Mouse (Mus musculus) hindbrain, embryonic 15.5 days (tissue): ENCODE data around the gene Dbx2. TPM values are rescaled to one million over a fixed set of nuclear protein-coding genes. Genes with fewer than 3 reads are reported as not detected.

Experiments
- ATAC-seq: fragments of 200-750 bp; cut with Nextera tagmentation; 2 replicates; pipeline ENCODE4 v1.8.0; 2017; ENCODE audit warnings: low read depth, moderate number of reproducible peaks, moderate TSS enrichment; ENCODE audit not compliant: low FRiP score
- H3K27ac ChIP-seq: fragments of 300-500 bp; sonication (generic); replicated peaks from 2 replicates; pipeline ENCODE4 v1.5.1; 2015; ENCODE audit warnings: mild to moderate bottlenecking, inconsistent platforms
- H3K27me3 ChIP-seq: fragments of 300-500 bp; sonication (generic); 2 replicates; pipeline ENCODE4 v1.6.1; 2015; ENCODE audit warnings: control low read depth, inconsistent platforms
- H3K36me3 ChIP-seq: fragments of 300-500 bp; sonication (generic); 2 replicates; pipeline ENCODE4 v1.6.1; 2015; ENCODE audit warnings: control low read depth, inconsistent platforms
- H3K4me1 ChIP-seq: fragments of 300-500 bp; sonication (generic); replicated peaks from 2 replicates; pipeline ENCODE4 v1.6.1; 2015; ENCODE audit warnings: control low read depth, inconsistent platforms
- H3K4me2 ChIP-seq: fragments of 300-500 bp; sonication (generic); 2 replicates; pipeline ENCODE4 v1.6.1; 2015; ENCODE audit warnings: moderate library complexity, mild to moderate bottlenecking, inconsistent platforms
- H3K4me3 ChIP-seq: fragments of 300-500 bp; sonication (generic); 2 replicates; pipeline ENCODE4 v1.5.1; 2015; ENCODE audit warnings: mild to moderate bottlenecking, inconsistent platforms
- H3K9ac ChIP-seq: fragments of 300-500 bp; sonication (generic); 2 replicates; pipeline ENCODE4 v1.6.1; 2015; ENCODE audit warnings: inconsistent platforms
- H3K9me3 ChIP-seq: fragments of 300-500 bp; sonication (generic); 2 replicates; pipeline ENCODE4 v1.6.1; 2016; ENCODE audit warnings: control low read depth, inconsistent platforms
- WGBS: fragments of 180-500 bp; shearing (Covaris S2); methylation state at CpG from one replicate; pipeline ENCODE4 v1.1.7; 2015; 5-methylcytosine and 5-hydroxymethylcytosine counted together
- polyA plus RNA-seq: library from polyadenylated mRNA; unstranded; fragments of >200 nt; fragmentation: Nextera tagmentation; extraction: Ambion mirVana; gene quantifications from 2 replicates; pipeline ENCODE4 v1.2.1, GENCODE M21; 2015

The Dbx2 gene
- 10.7 and 12.9 TPM in 2 replicates for polyA plus RNA-seq

DNA sequence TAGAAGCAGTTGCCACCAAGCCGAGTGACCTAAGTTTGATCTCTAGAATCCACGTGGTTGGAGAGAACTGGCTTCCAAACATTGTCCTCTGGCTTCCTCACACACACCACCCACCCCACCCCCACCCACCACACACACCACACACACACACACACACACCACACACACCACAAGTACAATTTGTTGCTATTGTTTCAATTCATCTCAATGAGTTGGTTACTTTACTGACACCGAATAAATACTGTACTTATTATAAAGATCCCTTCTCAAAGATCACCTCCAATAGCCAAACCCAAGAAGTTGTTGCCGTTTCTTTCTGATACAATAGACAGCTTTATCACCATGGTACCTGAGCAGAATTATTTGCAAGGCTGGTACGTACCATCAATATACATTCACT, at the start of gene Dbx2:
TSS of gene Dbx2 (minus strand) at position 101 of the 400 bp plus-strand sequence.
- no peak for ATAC-seq
- WGBS = 87% methylated on average over 5 of the region's 5 CpGs
- peak within 1 kb of the TSS; percentile 40 for H3K4me3 ChIP-seq

GRCm38 (mm10) chr15:95702206-95702605, 46.4 kb upstream of the Dbx2 start:
- Histone ChIP-seq H3K9me3 (no peaks in the 10 kb centered on the region), H3K4me3 (no peak overlapping the region), H3K4me2 (no peak overlapping the region), H3K27me3 (peaks cover 40% of the 10 kb centered on the region), H3K4me1 (peaks cover 16% of the 10 kb centered on the region), H3K9ac (no peak overlapping the region), H3K36me3 (no peaks in the 10 kb centered on the region), H3K27ac (no peak overlapping the region)
- 12% methylated on average over 9 of the region's 9 CpGs for WGBS
- no peak for ATAC-seq

More for the DNA sequence above, at the start of gene Dbx2:
- Histone ChIP-seq H3K9me3 (no peaks in the 10 kb centered on the region), H3K27me3 (peaks cover 67% of the 10 kb centered on the region), H3K4me2 (peak within 1 kb of the TSS; percentile 78), H3K9ac (no peak within 1 kb of the TSS), H3K27ac (no peak within 1 kb of the TSS), H3K36me3 (no peaks in the 10 kb centered on the region), H3K4me1 (peaks cover 14% of the 10 kb centered on the region)

DNA sequence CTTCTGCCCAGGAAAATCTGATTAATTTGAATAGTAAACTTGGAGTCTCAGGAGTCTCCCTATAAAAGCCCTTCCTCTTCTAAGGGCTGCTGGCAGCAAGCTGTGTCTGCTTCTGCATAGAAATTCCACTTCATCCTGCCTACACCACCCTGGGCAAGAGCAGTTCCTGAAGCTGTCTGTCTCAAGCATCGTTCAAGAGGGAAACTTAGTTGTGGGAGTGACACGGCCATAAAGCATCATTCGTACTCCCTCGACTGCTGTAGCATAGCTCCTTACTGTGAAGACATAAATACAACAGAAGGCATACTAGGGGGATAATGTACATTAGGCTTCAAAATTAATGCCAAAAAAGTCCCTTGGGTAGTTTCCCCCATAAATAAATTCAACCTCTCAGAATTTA, 45.8 kb upstream of the Dbx2 start:
- ATAC-seq = no peak
- Histone ChIP-seq H3K27me3 (peaks cover 40% of the 10 kb centered on the region), H3K36me3 (no peaks in the 10 kb centered on the region), H3K9me3 (no peaks in the 10 kb centered on the region), H3K9ac (no peak overlapping the region), H3K4me2 (no peak overlapping the region), H3K27ac (no peak overlapping the region), H3K4me3 (no peak overlapping the region), H3K4me1 (peaks cover 16% of the 10 kb centered on the region)
- WGBS = 16% methylated on average over 4 of the region's 4 CpGs

GRCm38 (mm10) chr15:95699371-95699770, 43.6 kb upstream of the Dbx2 start:
- Histone ChIP-seq H3K27me3 (peaks cover 50% of the 10 kb centered on the region), H3K4me2 (no peak overlapping the region), H3K4me3 (no peak overlapping the region), H3K9ac (no peak overlapping the region), H3K27ac (no peak overlapping the region), H3K36me3 (no peaks in the 10 kb centered on the region), H3K4me1 (peaks cover 16% of the 10 kb centered on the region), H3K9me3 (no peaks in the 10 kb centered on the region)
- ATAC-seq = no peak
- WGBS = 75% methylated on average over 12 of the region's 12 CpGs

GRCm38 (mm10) chr15:95693759-95694158, 38.0 kb upstream of the Dbx2 start:
- 86% methylated on average over 3 of the region's 3 CpGs for WGBS
- peaks cover 43% of the 10 kb centered on the region for H3K27me3 ChIP-seq
- no peak overlapping the region for H3K4me3 ChIP-seq
- H3K9me3 ChIP-seq = no peaks in the 10 kb centered on the region
- H3K9ac ChIP-seq = no peak overlapping the region
- H3K27ac ChIP-seq = no peak overlapping the region
- no peak overlapping the region for H3K4me2 ChIP-seq
- ATAC-seq = no peak
- H3K36me3 ChIP-seq = no peaks in the 10 kb centered on the region
- no peaks in the 10 kb centered on the region for H3K4me1 ChIP-seq

GRCm38 (mm10) chr15:95691594-95691993, 35.8 kb upstream of the Dbx2 start:
- H3K27me3 ChIP-seq = peaks cover 34% of the 10 kb centered on the region
- no peak overlapping the region for H3K9ac ChIP-seq
- H3K9me3 ChIP-seq = no peaks in the 10 kb centered on the region
- no peaks in the 10 kb centered on the region for H3K4me1 ChIP-seq
- no peaks in the 10 kb centered on the region for H3K36me3 ChIP-seq
- ATAC-seq = peak; percentile 72
- H3K4me3 ChIP-seq = no peak overlapping the region
- 11% methylated on average over 8 of the region's 8 CpGs for WGBS
- H3K4me2 ChIP-seq = peak overlapping the region; percentile 9; the same call in 1 of the 2 replicates
- H3K27ac ChIP-seq = 0 out of 2 replicates have a peak overlapping the region, but pooled peaks have one; percentile 21

DNA sequence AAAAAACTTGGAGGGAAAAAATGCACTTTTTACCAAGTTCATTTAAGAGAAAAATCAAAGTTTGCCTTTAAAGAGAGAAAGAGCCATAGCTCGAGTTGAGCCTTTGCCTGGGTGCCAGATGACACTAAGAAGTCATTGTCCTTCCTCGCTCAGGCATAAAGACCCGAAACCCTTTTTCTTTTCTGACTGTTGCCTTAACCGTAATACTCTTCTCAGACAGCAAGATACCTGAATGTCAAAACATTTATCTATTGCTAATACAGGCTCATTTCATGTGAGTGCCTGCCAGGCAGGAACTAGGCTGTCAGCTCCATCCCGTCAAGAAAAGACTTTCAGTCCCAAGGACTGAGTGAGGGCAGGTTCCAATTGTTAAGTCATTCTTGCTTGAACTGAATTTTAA, 35.4 kb upstream of the Dbx2 start:
- Histone ChIP-seq H3K4me3 (no peak overlapping the region), H3K9ac (no peak overlapping the region), H3K27me3 (peaks cover 32% of the 10 kb centered on the region), H3K4me2 (0 out of 2 replicates have a peak overlapping the region, but pooled peaks have one; percentile 9), H3K27ac (0 out of 2 replicates have a peak overlapping the region, but pooled peaks have one; percentile 10), H3K36me3 (no peaks in the 10 kb centered on the region), H3K4me1 (no peaks in the 10 kb centered on the region), H3K9me3 (no peaks in the 10 kb centered on the region)
- 9% methylated on average over 5 of the region's 5 CpGs for WGBS
- peak; percentile 48; the same call in 1 of the 2 replicates for ATAC-seq

GRCm38 (mm10) chr15:95682620-95683019, 26.9 kb upstream of the Dbx2 start:
- Histone ChIP-seq H3K27ac (no peak overlapping the region), H3K4me3 (no peak overlapping the region), H3K36me3 (no peaks in the 10 kb centered on the region), H3K9ac (no peak overlapping the region), H3K9me3 (no peaks in the 10 kb centered on the region), H3K27me3 (peaks cover 5% of the 10 kb centered on the region; the same call in 1 of the 2 replicates), H3K4me2 (no peak overlapping the region), H3K4me1 (no peaks in the 10 kb centered on the region)
- 88% methylated on average over 4 of the region's 4 CpGs for WGBS
- no peak for ATAC-seq

DNA sequence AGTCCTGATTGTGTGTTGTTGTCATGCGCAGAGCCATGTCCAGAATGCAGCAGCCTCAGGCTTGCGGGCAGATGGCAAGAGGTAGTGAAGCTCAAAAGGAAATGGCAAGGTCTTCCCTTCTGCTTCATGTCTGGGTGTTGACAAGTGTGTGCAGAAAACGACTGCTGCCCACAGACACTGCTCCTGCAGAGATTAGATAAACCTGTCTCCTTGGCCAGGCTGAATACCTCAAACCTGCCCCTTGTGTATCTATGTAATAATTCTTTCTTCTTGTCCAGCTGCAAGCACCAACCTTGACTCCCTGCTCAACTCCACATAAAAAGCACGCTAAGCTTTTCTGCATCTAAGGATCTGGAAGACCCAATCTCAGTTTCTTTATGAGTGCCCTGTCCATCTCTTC, 19.9 kb upstream of the Dbx2 start:
- H3K27me3 ChIP-seq = no peaks in the 10 kb centered on the region
- WGBS = 86% methylated on average over 4 of the region's 4 CpGs
- no peaks in the 10 kb centered on the region for H3K36me3 ChIP-seq
- no peaks in the 10 kb centered on the region for H3K9me3 ChIP-seq
- no peak overlapping the region for H3K9ac ChIP-seq
- no peak for ATAC-seq
- H3K4me1 ChIP-seq = no peaks in the 10 kb centered on the region
- no peak overlapping the region for H3K4me3 ChIP-seq
- no peak overlapping the region for H3K4me2 ChIP-seq
- no peak overlapping the region for H3K27ac ChIP-seq

DNA sequence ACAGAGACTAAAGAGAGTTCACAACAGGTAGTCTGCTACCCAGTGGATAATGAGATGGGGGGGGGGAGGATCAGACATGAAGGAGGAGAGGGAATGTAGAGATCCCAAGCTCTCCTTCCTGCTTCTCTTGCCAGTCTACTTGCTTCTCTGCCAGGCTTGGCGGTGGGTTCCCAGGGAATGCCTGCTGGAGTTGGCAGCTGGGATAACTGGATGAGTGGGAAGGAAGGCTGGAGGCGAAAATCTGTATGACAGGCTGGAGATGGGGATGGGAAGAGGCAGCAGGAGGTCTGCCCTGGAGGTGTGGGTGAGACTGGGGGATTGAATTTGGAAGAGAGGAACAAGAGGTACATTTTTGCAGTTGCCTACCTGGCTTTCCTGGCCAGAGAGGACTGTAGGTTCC, 19.4 kb upstream of the Dbx2 start:
- Histone ChIP-seq H3K27ac (no peak overlapping the region), H3K4me2 (no peak overlapping the region), H3K4me1 (no peaks in the 10 kb centered on the region), H3K9me3 (no peaks in the 10 kb centered on the region), H3K9ac (no peak overlapping the region), H3K36me3 (no peaks in the 10 kb centered on the region), H3K4me3 (no peak overlapping the region), H3K27me3 (no peaks in the 10 kb centered on the region)
- WGBS = 79% methylated on average over 2 of the region's 2 CpGs
- ATAC-seq = no peak

- Histone ChIP-seq H3K27ac (no peak overlapping the region), H3K4me2 (no peak overlapping the region), H3K27me3 (peaks cover 8% of the 10 kb centered on the region; the same call in 1 of the 2 replicates), H3K9ac (no peak overlapping the region), H3K9me3 (no peaks in the 10 kb centered on the region), H3K4me3 (no peak overlapping the region), H3K36me3 (no peaks in the 10 kb centered on the region), H3K4me1 (no peaks in the 10 kb centered on the region)
- ATAC-seq = peak; percentile 84
- 17% methylated on average over 8 of the region's 8 CpGs for WGBS
These were observed 11.4 kb upstream of the Dbx2 start for GRCm38 (mm10) chr15:95667209-95667608.

- no peak overlapping the region for H3K27ac ChIP-seq
- H3K4me1 ChIP-seq = no peaks in the 10 kb centered on the region
- H3K4me2 ChIP-seq = no peak overlapping the region
- no peak overlapping the region for H3K9ac ChIP-seq
- no peaks in the 10 kb centered on the region for H3K36me3 ChIP-seq
- no peak overlapping the region for H3K4me3 ChIP-seq
- H3K27me3 ChIP-seq = peaks cover 12% of the 10 kb centered on the region; the same call in 1 of the 2 replicates
- WGBS = 91% methylated on average over 4 of the region's 4 CpGs
- no peak for ATAC-seq
- H3K9me3 ChIP-seq = no peaks in the 10 kb centered on the region
These were observed 9.2 kb upstream of the Dbx2 start for GRCm38 (mm10) chr15:95665002-95665401.

DNA sequence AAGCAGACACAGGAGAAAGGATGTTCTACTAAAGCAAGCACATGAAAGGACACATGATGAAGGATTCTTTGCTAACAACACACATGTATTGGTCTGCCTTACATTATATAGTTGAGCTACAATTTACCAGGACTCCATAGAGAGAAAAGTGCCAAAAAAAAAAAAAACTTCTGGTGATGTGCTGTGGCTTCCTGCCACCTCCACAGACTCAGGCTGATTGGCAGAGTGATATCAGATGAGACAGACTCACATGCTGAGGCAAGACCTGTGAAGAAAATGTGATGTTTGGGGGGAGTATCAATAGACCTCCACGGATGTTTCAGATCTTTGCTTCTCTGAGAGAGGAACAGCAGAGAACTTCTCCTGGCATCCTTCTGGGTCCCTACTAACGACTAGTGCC, 6.0 kb upstream of the Dbx2 start:
- no peaks in the 10 kb centered on the region for H3K36me3 ChIP-seq
- H3K27me3 ChIP-seq = peaks cover 28% of the 10 kb centered on the region
- no peak overlapping the region for H3K27ac ChIP-seq
- H3K9me3 ChIP-seq = no peaks in the 10 kb centered on the region
- H3K4me3 ChIP-seq = no peak overlapping the region
- H3K4me2 ChIP-seq = no peak overlapping the region
- H3K4me1 ChIP-seq = no peaks in the 10 kb centered on the region
- no peak overlapping the region for H3K9ac ChIP-seq
- ATAC-seq = no peak
- WGBS = 87% methylated on average over 2 of the region's 2 CpGs
